Mouse (Mus musculus) MEL (cell line): Measurements from ENCODE around the gene Tmem131.

Experiments
- CTCF ChIP-seq, 3 experiments: IDR thresholded peaks in 2 of 3; conservative IDR thresholded peaks in 1 of 3; 2 replicates each; pipeline ENCODE4 v1.5.1; 2011 to 2012; ENCODE audit warnings: low read length in 3 of 3, low read depth in 2 of 3, mild to moderate bottlenecking in 2 of 3, improper control_type of control experiment in 1 of 3, inconsistent platforms in 1 of 3, mixed read lengths in 1 of 3, moderate library complexity in 1 of 3; ENCODE audit not compliant: control insufficient read depth in 1 of 3, insufficient read depth in 1 of 3, poor library complexity in 1 of 3, severe bottlenecking in 1 of 3
- EP300 ChIP-seq, 2 experiments: IDR thresholded peaks; 2 replicates each; pipeline ENCODE4 v1.6.1; 2011; ENCODE audit warnings: improper control_type of control experiment in 2 of 2, low read length in 2 of 2, low read depth in 1 of 2, mild to moderate bottlenecking in 1 of 2
- GATA1 ChIP-seq: IDR thresholded peaks from 2 replicates; pipeline ENCODE4 v1.6.1; 2011; ENCODE audit warnings: low read depth, low read length, improper control_type of control experiment
- HCFC1 ChIP-seq: IDR thresholded peaks from 2 replicates; pipeline ENCODE4 v1.6.1; 2012; ENCODE audit warnings: low read depth, mild to moderate bottlenecking, inconsistent platforms, low read length, improper control_type of control experiment, moderate library complexity
- JUND ChIP-seq: IDR thresholded peaks from 2 replicates; pipeline ENCODE4 v1.6.1; 2011; ENCODE audit warnings: low read depth, mild to moderate bottlenecking, improper control_type of control experiment, low read length
- MAX ChIP-seq: IDR thresholded peaks from 2 replicates; pipeline ENCODE4 v1.6.1; 2011; ENCODE audit warnings: low read length, improper control_type of control experiment
- MEF2A ChIP-seq: IDR thresholded peaks from 2 replicates; pipeline ENCODE4 v1.6.1; 2014; ENCODE audit warnings: low read depth, mild to moderate bottlenecking, inconsistent platforms, low read length, improper control_type of control experiment; ENCODE audit not compliant: poor library complexity, insufficient replicate concordance, severe bottlenecking; ENCODE audit errors: extremely low read depth
- MXI1 ChIP-seq: IDR thresholded peaks from 2 replicates; pipeline ENCODE4 v1.6.1; 2011; ENCODE audit warnings: mild to moderate bottlenecking, low read depth, low read length, improper control_type of control experiment
- NRF1 ChIP-seq: IDR thresholded peaks from 2 replicates; pipeline ENCODE4 v1.6.1; 2014; ENCODE audit warnings: low read depth, mild to moderate bottlenecking, inconsistent platforms, low read length, improper control_type of control experiment, moderate library complexity; ENCODE audit not compliant: poor library complexity, insufficient read depth, severe bottlenecking
- POLR2A ChIP-seq, 2 experiments: IDR thresholded peaks; 2 replicates each; pipeline ENCODE4 v1.6.1; 2011 to 2012; ENCODE audit warnings: low read length in 2 of 2, mild to moderate bottlenecking in 2 of 2, control low read depth in 1 of 2, improper control_type of control experiment in 1 of 2, low read depth in 1 of 2, moderate library complexity in 1 of 2; ENCODE audit not compliant: control insufficient read depth in 1 of 2, insufficient read depth in 1 of 2, poor library complexity in 1 of 2
- SMC3 ChIP-seq: IDR thresholded peaks from 2 replicates; pipeline ENCODE4 v1.6.1; 2011; ENCODE audit warnings: low read depth, low read length, improper control_type of control experiment
- TAL1 ChIP-seq: IDR thresholded peaks from 2 replicates; pipeline ENCODE4 v1.6.1; 2012; ENCODE audit warnings: mild to moderate bottlenecking, inconsistent platforms, low read length, moderate library complexity, mixed read lengths
- USF2 ChIP-seq, 2 experiments: IDR thresholded peaks; 2 replicates each; pipeline ENCODE4 v1.6.1; 2011 to 2012; ENCODE audit warnings: improper control_type of control experiment in 2 of 2, low read length in 2 of 2, borderline replicate concordance in 1 of 2, inconsistent platforms in 1 of 2, low read depth in 1 of 2, mild to moderate bottlenecking in 1 of 2; ENCODE audit not compliant: insufficient read depth in 1 of 2
- ZC3H11A ChIP-seq: IDR thresholded peaks from 2 replicates; pipeline ENCODE4 v1.6.1; 2012; ENCODE audit warnings: low read depth, mild to moderate bottlenecking, inconsistent platforms, low read length, improper control_type of control experiment

- no peak for TF ChIP-seq CTCF (IDR thresholded peaks at IDR 0.05 in 2 of 3, conservative IDR thresholded peaks at IDR 0.05 in 1 of 3; ENCODE audit: control insufficient read depth in 1 of 3, insufficient read depth in 1 of 3, low read depth in 2 of 3, low read length in 3 of 3, poor library complexity in 1 of 3, severe bottlenecking in 1 of 3)
- no peak for TF ChIP-seq ZC3H11A
- no peak for TF ChIP-seq GATA1
- no peak for TF ChIP-seq NRF1
- TF ChIP-seq MAX: no peak
- no peak for TF ChIP-seq SMC3
- TF ChIP-seq EP300 (IDR thresholded peaks at IDR 0.05; ENCODE audit: low read depth in 1 of 2, low read length in 2 of 2): no peak
- TF ChIP-seq HCFC1: no peak
- no peak for TF ChIP-seq TAL1
- TF ChIP-seq USF2 (IDR thresholded peaks at IDR 0.05; ENCODE audit: borderline replicate concordance in 1 of 2, insufficient read depth in 1 of 2, low read depth in 1 of 2, low read length in 2 of 2): no peak
- TF ChIP-seq MXI1: no peak
- no peak for TF ChIP-seq MEF2A
- no peak for TF ChIP-seq POLR2A (IDR thresholded peaks at IDR 0.05; ENCODE audit: control insufficient read depth in 1 of 2, insufficient read depth in 1 of 2, low read depth in 1 of 2, low read length in 2 of 2, poor library complexity in 1 of 2)
- TF ChIP-seq JUND: no peak
Observed at GRCm38 (mm10) chr1:36804833-36805232, 138.6 kb downstream of the Tmem131 start.
